ENCODE assay signal across 32 mouse cellular contexts in genomic region chrX:57200397-57200796, GRCm38 (mm10). TPM values are rescaled to one million over a fixed set of nuclear protein-coding genes. Genes with fewer than 3 reads are reported as not detected.
DNase-seq lines count a peak whose midpoint lies in the region.
"Had no signal": no experiment of that assay in that cellular context is flagged by ENCODE, and none has a peak within 500 bp of the region (broad histone marks: within the 10 kb centered on the region; RNA-seq: fewer than 3 reads in every experiment).

No protein-coding gene starts in this region.

- H3K4me1 ChIP-seq in hindbrain, embryonic 10.5 days (replicated peaks): no peaks in the 10 kb centered on the region
- H3K4me1 ChIP-seq: embryonic facial prominence, embryonic 13.5 days; embryonic facial prominence, embryonic 15.5 days; forebrain, embryonic 10.5 days; forebrain, embryonic 12.5 days had no signal

- no peaks in the 10 kb centered on the region for H3K27me3 ChIP-seq in hindbrain, embryonic 10.5 days (ENCODE audit: insufficient read depth, poor library complexity, severe bottlenecking)
- H3K27me3 ChIP-seq: CH12.LX; embryonic facial prominence, embryonic 13.5 days; embryonic facial prominence, embryonic 15.5 days; forebrain, embryonic 12.5 days had no signal

- no peak overlapping the region for H3K4me3 ChIP-seq in hindbrain, embryonic 10.5 days
- H3K4me3 ChIP-seq: embryonic facial prominence, embryonic 13.5 days; embryonic facial prominence, embryonic 15.5 days; erythroblast, embryonic 14.5 days; forebrain, embryonic 10.5 days; forebrain, embryonic 12.5 days had no signal

- no peaks in the 10 kb centered on the region for H3K36me3 ChIP-seq in hindbrain, embryonic 10.5 days
- H3K36me3 ChIP-seq: embryonic facial prominence, embryonic 13.5 days; embryonic facial prominence, embryonic 15.5 days; forebrain, embryonic 10.5 days; forebrain, embryonic 12.5 days; G1E had no signal

- WGBS in hindbrain, embryonic 10.5 days: 71% methylated on average over 2 of the region's 2 CpGs

- peak; percentile 45 for DNase-seq in CD4-positive, CD25-positive, alpha-beta regulatory T cell, adult 2 months (ENCODE audit: low read depth, low spot score)
- DNase-seq in T-cell, adult 2 months (ENCODE audit: low spot score): peak; percentile 28
- peak; percentile 20 for DNase-seq in induced T-regulatory cell, adult 2 months (ENCODE audit: low read depth)
- peak; percentile 60 for DNase-seq in naive thymus-derived CD4-positive, alpha-beta T cell, adult 2 months (ENCODE audit: low read depth)
- no peak for DNase-seq in adrenal gland, adult 18-20 months (ENCODE audit: low spot score in 2 of 2)
- DNase-seq in layer of hippocampus, adult 11-12 months (ENCODE audit: low spot score): no peak
- DNase-seq in hindbrain, embryonic 10.5 days (ENCODE audit: low spot score): no peak
- DNase-seq: adrenal gland, adult 2 months; adrenal gland, postnatal 10 days; adrenal gland, postnatal 25 days; B cell, adult 2 months; cerebellum, adult 11 months; cerebellum, adult 18-20 months; cerebellum, adult 8-10 months; cerebellum, adult 9-11 months; cerebellum, postnatal 14 days; cerebellum, postnatal 36 days; embryo, embryonic 11 days had no signal

- no peaks in the 10 kb centered on the region for H3K9me3 ChIP-seq in hindbrain, embryonic 10.5 days
- H3K9me3 ChIP-seq: embryonic facial prominence, embryonic 13.5 days; embryonic facial prominence, embryonic 15.5 days; forebrain, embryonic 10.5 days; forebrain, embryonic 12.5 days; G1E had no signal

- no peak overlapping the region for H3K27ac ChIP-seq in hindbrain, embryonic 10.5 days
- H3K27ac ChIP-seq: embryonic facial prominence, embryonic 13.5 days; embryonic facial prominence, embryonic 15.5 days; forebrain, embryonic 10.5 days; forebrain, embryonic 12.5 days had no signal

RNA-seq across cellular contexts. Expression of gene Cd40lg, which starts 11.5 kb away (rescaled TPM):
- total RNA-seq in adrenal gland, adult 18-20 months (2021): not detected
- polyA plus RNA-seq in hindbrain, embryonic 10.5 days (2016; fragmentation: Nextera tagmentation; extraction: Ambion mirVana): not detected in 2 replicates
- total RNA-seq: adrenal gland, adult 2 months; adrenal gland, postnatal 25 days; adrenal gland, postnatal 4 days; common myeloid progenitor, adult 5-6 weeks; G1E had no signal
- polyA plus RNA-seq: adrenal gland, adult 2 months; brain, embryonic 14.5 days; embryonic facial prominence, embryonic 11.5 days; embryonic facial prominence, embryonic 13.5 days; embryonic facial prominence, embryonic 15.5 days; erythroblast, embryonic 14.5 days; forebrain, embryonic 10.5 days; forebrain, embryonic 12.5 days; forebrain, embryonic 14.5 days; forebrain, embryonic 16.5 days; G1E; Patski had no signal

Comparison
In these comparisons a context has a peak if more than half of its experiments do, and no peak if none do; other contexts are left out.
1. DNase-seq: peak in CD4-positive, CD25-positive, alpha-beta regulatory T cell, adult 2 months (single experiment), T-cell, adult 2 months (single experiment), induced T-regulatory cell, adult 2 months (single experiment) and naive thymus-derived CD4-positive, alpha-beta T cell, adult 2 months (single experiment); none in adrenal gland, adult 18-20 months (0 of 2), layer of hippocampus, adult 11-12 months (single experiment) and hindbrain, embryonic 10.5 days (single experiment).